Mouse (Mus musculus) CH12.LX (cell line): ENCODE results near the gene Lnx1. TPM values are rescaled to one million over a fixed set of nuclear protein-coding genes. Genes with fewer than 3 reads are reported as not detected.
A peak's percentile ranks its signal among the peaks of the same experiment; 100 is the strongest.

Experiments used
- DNase-seq: peaks from one replicate; pipeline ENCODE4 v3.0.0-alpha.2; 2013; ENCODE audit errors: extremely low read depth
- H3K27ac ChIP-seq: 2 replicates; pipeline ENCODE4 v1.5.1; 2012; ENCODE audit warnings: low read depth, mild to moderate bottlenecking, control low read depth, moderate library complexity; ENCODE audit not compliant: insufficient read depth
- H3K27me3 ChIP-seq: replicated peaks from 2 replicates; pipeline ENCODE3; 2012; ENCODE audit warnings: inconsistent platforms
- H3K36me3 ChIP-seq, 2 experiments: replicated peaks in 1 of 2; 2 replicates each; pipeline versions ENCODE3 to v1.6.1; 2012; ENCODE audit warnings: inconsistent platforms in 1 of 2, low read length in 1 of 2, mild to moderate bottlenecking in 1 of 2, mixed read lengths in 1 of 2, moderate library complexity in 1 of 2; ENCODE audit not compliant: control insufficient read depth in 1 of 2, insufficient read depth in 1 of 2
- H3K4me1 ChIP-seq, 2 experiments: 2 replicates each; pipeline ENCODE4 v1.6.1; 2012; ENCODE audit warnings: inconsistent platforms in 1 of 2, moderate library complexity in 1 of 2; ENCODE audit not compliant: insufficient read depth in 2 of 2, control insufficient read depth in 1 of 2
- H3K4me2 ChIP-seq: 2 replicates; pipeline ENCODE4 v1.6.1; 2012; ENCODE audit warnings: low read depth, mild to moderate bottlenecking, control low read depth; ENCODE audit not compliant: poor library complexity, insufficient read depth, severe bottlenecking
- H3K4me3 ChIP-seq, 3 experiments: fragments of 150-350 bp in 1 of 3; sonication (generic) in 1 of 3; replicated peaks in 1 of 3; 2 replicates each; pipeline versions ENCODE3 to v1.5.1; 2011 to 2012; ENCODE audit warnings: low read depth in 2 of 3, low read length in 2 of 3, mild to moderate bottlenecking in 2 of 3, moderate library complexity in 2 of 3, control low read depth in 1 of 3, improper control_type of control experiment in 1 of 3, inconsistent platforms in 1 of 3, mixed read lengths in 1 of 3; ENCODE audit not compliant: poor library complexity in 1 of 3
- H3K79me2 ChIP-seq: replicated peaks from 2 replicates; pipeline ENCODE4 v1.6.1; 2012; ENCODE audit warnings: mild to moderate bottlenecking, moderate library complexity; ENCODE audit not compliant: control insufficient read depth, poor library complexity, insufficient read depth, severe bottlenecking; ENCODE audit errors: extremely low read depth
- H3K9ac ChIP-seq: 2 replicates; pipeline ENCODE4 v1.6.1; 2012; ENCODE audit warnings: low read depth, mild to moderate bottlenecking, control low read depth, moderate library complexity; ENCODE audit not compliant: insufficient read depth
- H3K9me3 ChIP-seq: replicated peaks from 2 replicates; pipeline ENCODE3; 2012; ENCODE audit warnings: low read length, inconsistent platforms, mixed read lengths
- ELF1 ChIP-seq: IDR thresholded peaks from 2 replicates; pipeline ENCODE4 v1.6.1; 2014; ENCODE audit warnings: low read depth, mild to moderate bottlenecking, inconsistent platforms, low read length, improper control_type of control experiment
- EP300 ChIP-seq: IDR thresholded peaks from 2 replicates; pipeline ENCODE4 v1.6.1; 2011; ENCODE audit warnings: low read length, improper control_type of control experiment
- ETS1 ChIP-seq: conservative IDR thresholded peaks from 2 replicates; pipeline ENCODE4 v1.6.1; 2012; ENCODE audit warnings: low read depth, mild to moderate bottlenecking, inconsistent platforms, low read length, improper control_type of control experiment, moderate library complexity
- HCFC1 ChIP-seq: IDR thresholded peaks from 2 replicates; pipeline ENCODE4 v1.6.1; 2012; ENCODE audit warnings: low read depth, mild to moderate bottlenecking, inconsistent platforms, low read length, improper control_type of control experiment
- IRF4 ChIP-seq: IDR thresholded peaks from 2 replicates; pipeline ENCODE4 v1.6.1; 2014; ENCODE audit warnings: low read depth, mild to moderate bottlenecking, inconsistent platforms, low read length, improper control_type of control experiment
- JUN ChIP-seq: IDR thresholded peaks from 2 replicates; pipeline ENCODE4 v1.6.1; 2011; ENCODE audit warnings: low read depth, mild to moderate bottlenecking, low read length, improper control_type of control experiment, moderate library complexity; ENCODE audit not compliant: insufficient read depth
- JUND ChIP-seq: conservative IDR thresholded peaks from 2 replicates; pipeline ENCODE4 v1.6.1; 2011; ENCODE audit warnings: low read depth, low read length, improper control_type of control experiment
- MAX ChIP-seq: IDR thresholded peaks from 2 replicates; pipeline ENCODE4 v1.6.1; 2011; ENCODE audit warnings: low read length, improper control_type of control experiment
- MEF2A ChIP-seq: IDR thresholded peaks from 2 replicates; pipeline ENCODE4 v1.6.1; 2014; ENCODE audit warnings: low read depth, mild to moderate bottlenecking, inconsistent platforms, low read length, improper control_type of control experiment, borderline replicate concordance
- MXI1 ChIP-seq: IDR thresholded peaks from 2 replicates; pipeline ENCODE4 v1.6.1; 2011; ENCODE audit warnings: mild to moderate bottlenecking, low read depth, low read length, improper control_type of control experiment
- MYC ChIP-seq: IDR thresholded peaks from 2 replicates; pipeline ENCODE4 v1.6.1; 2011; ENCODE audit warnings: low read depth, mild to moderate bottlenecking, improper control_type of control experiment, low read length
- NELFE ChIP-seq: IDR thresholded peaks from 2 replicates; pipeline ENCODE4 v1.6.1; 2011; ENCODE audit warnings: low read depth, low read length, improper control_type of control experiment
- RAD21 ChIP-seq: IDR thresholded peaks from 2 replicates; pipeline ENCODE4 v1.6.1; 2011; ENCODE audit warnings: low read depth, mild to moderate bottlenecking, low read length, improper control_type of control experiment, moderate library complexity
- RCOR1 ChIP-seq: conservative IDR thresholded peaks from 2 replicates; pipeline ENCODE4 v1.6.1; 2012; ENCODE audit warnings: low read depth, mild to moderate bottlenecking, inconsistent platforms, low read length, improper control_type of control experiment
- SIN3A ChIP-seq: IDR thresholded peaks from 2 replicates; pipeline ENCODE4 v1.6.1; 2012; ENCODE audit warnings: low read length, improper control_type of control experiment, inconsistent platforms
- SMC3 ChIP-seq: IDR thresholded peaks from 2 replicates; pipeline ENCODE4 v1.6.1; 2011; ENCODE audit warnings: low read depth, low read length, improper control_type of control experiment
- TCF12 ChIP-seq: IDR thresholded peaks from 2 replicates; pipeline ENCODE4 v1.6.1; 2014; ENCODE audit warnings: low read depth, mild to moderate bottlenecking, inconsistent platforms, low read length, improper control_type of control experiment
- USF2 ChIP-seq: conservative IDR thresholded peaks from 2 replicates; pipeline ENCODE4 v1.6.1; 2011; ENCODE audit warnings: low read depth, low read length, improper control_type of control experiment
- ZC3H11A ChIP-seq: IDR thresholded peaks from 2 replicates; pipeline ENCODE4 v1.6.1; 2012; ENCODE audit warnings: low read depth, mild to moderate bottlenecking, inconsistent platforms, low read length, improper control_type of control experiment
- ZMIZ1 ChIP-seq: IDR thresholded peaks from 2 replicates; pipeline ENCODE4 v1.6.1; 2012; ENCODE audit warnings: low read depth, mild to moderate bottlenecking, inconsistent platforms, low read length, improper control_type of control experiment
- ZNF384 ChIP-seq: IDR thresholded peaks from 2 replicates; pipeline ENCODE4 v1.6.1; 2012; ENCODE audit warnings: low read depth, low read length, improper control_type of control experiment, inconsistent platforms
- dilution Hi-C: fragments of 300-500 bp; cut with MboI; formaldehyde crosslinking; loops from 2 replicates; pipeline ENCODE4 v1.14.3; 2020; ENCODE audit warnings: low sequenced_read_pairs; ENCODE audit not compliant: extremely low pct_unique_long_range_greater_than_20kb, extremely low pct_ligation_motif_present
- in situ Hi-C: fragments of 300-500 bp; cut with MboI; formaldehyde crosslinking; loops from 3 replicates; pipeline ENCODE4 v1.14.3; 2019; ENCODE audit warnings: low sequenced_read_pairs, low pct_ligation_motif_present, low pct_unique_long_range_greater_than_20kb, mixed read lengths
- polyA plus RNA-seq: library from polyadenylated mRNA; unstranded; fragments of >175 nt; gene quantifications from 2 replicates; pipeline ENCODE4 v1.2.1, GENCODE M21; 2012; ENCODE audit warnings: low read depth; ENCODE audit not compliant: insufficient read length
- total RNA-seq, 2 experiments: library from RNA; depleted of rRNA; stranded (reverse); fragments of 300-350 nt in 1 of 2; fragments of >200 nt in 1 of 2; gene quantifications; 2 replicates each; pipeline ENCODE4 v1.2.3; 2012 to 2014

Gene Lnx1
- total and polyA plus RNA-seq, 3 experiments: 0.08 to 0.26 (median 0.16) TPM

- Histone ChIP-seq H3K4me3 (no peak overlapping the region), H3K79me2 (no peaks in the 10 kb centered on the region), H3K27me3 (no peaks in the 10 kb centered on the region), H3K36me3 (no peaks in the 10 kb centered on the region), H3K27ac (no peak overlapping the region), H3K4me2 (no peak overlapping the region), H3K4me1 (peaks cover 2 to 15% of the 10 kb centered on the region in 2 experiments; a peak in 2 of 4 replicates), H3K9ac (no peak overlapping the region), H3K9me3 (no peaks in the 10 kb centered on the region)
- TF ChIP-seq MXI1: no peak
- TF ChIP-seq SMC3: no peak
- no peak for TF ChIP-seq EP300
- no peak for TF ChIP-seq ETS1
- TF ChIP-seq NELFE: no peak
- TF ChIP-seq ZMIZ1: no peak
- no peak for TF ChIP-seq MEF2A
- no peak for DNase-seq
- in situ Hi-C loops (no loop called here), dilution Hi-C loops (no loop called here)
These were observed 7.5 kb upstream of the Lnx1 start for GRCm38 (mm10) chr5:74710181-74710580.

- in situ Hi-C loops (no loop called here), dilution Hi-C loops (no loop called here)
- H3K27ac ChIP-seq: no peak overlapping the region
- H3K4me1 ChIP-seq: peaks cover 2 to 16% of the 10 kb centered on the region in 2 experiments; a peak in 3 of 4 replicates
- no peak overlapping the region for H3K9ac ChIP-seq
- peak; percentile 88 for DNase-seq
- H3K79me2 ChIP-seq: no peaks in the 10 kb centered on the region
- no peak for TF ChIP-seq ELF1
- TF ChIP-seq MXI1: 0 out of 2 replicates have a peak, but pooled peaks have one; percentile 39
- H3K4me2 ChIP-seq: peak overlapping the region; percentile 87
- H3K9me3 ChIP-seq: no peaks in the 10 kb centered on the region
- H3K4me3 ChIP-seq: peak overlapping the region in 1 of 3 experiments; percentile 49
- peaks cover 3% of the 10 kb centered on the region for H3K27me3 ChIP-seq
- no peaks in the 10 kb centered on the region for H3K36me3 ChIP-seq
These were observed 1.7 kb upstream of the Lnx1 start for GRCm38 (mm10) chr5:74704460-74704790.

GRCm38 (mm10) chr5:74703741-74704459 lies 1.2 kb upstream of the Lnx1 start:
- in situ Hi-C loops: no loop called here
- no peaks in the 10 kb centered on the region for H3K36me3 ChIP-seq
- peak; percentile 60 for DNase-seq
- H3K9ac ChIP-seq: no peak overlapping the region
- peak overlapping the region in 1 of 3 experiments; percentile 49 for H3K4me3 ChIP-seq
- TF ChIP-seq JUND: no peak
- TF ChIP-seq RAD21: no peak
- no peak for TF ChIP-seq SIN3A
- TF ChIP-seq TCF12: no peak
- no peak for TF ChIP-seq HCFC1
- no peak for TF ChIP-seq MYC
- no peak for TF ChIP-seq ZC3H11A
- no peak for TF ChIP-seq RCOR1
- TF ChIP-seq MEF2A: no peak
- no peak for TF ChIP-seq JUN
- TF ChIP-seq IRF4: no peak
- TF ChIP-seq MAX: no peak
- TF ChIP-seq ZNF384: no peak
- TF ChIP-seq USF2: no peak
- peaks cover 3% of the 10 kb centered on the region for H3K27me3 ChIP-seq
- H3K4me2 ChIP-seq: peak overlapping the region; percentile 87
- dilution Hi-C loops: no loop called here
- no peak overlapping the region for H3K27ac ChIP-seq
- no peaks in the 10 kb centered on the region for H3K9me3 ChIP-seq
- H3K79me2 ChIP-seq: no peaks in the 10 kb centered on the region
- H3K4me1 ChIP-seq: peaks cover 2 to 16% of the 10 kb centered on the region in 2 experiments; a peak in 3 of 4 replicates
